Mouse (Mus musculus): ENCODE data around the gene Rbm38.

Rbm38 gene

DNA sequence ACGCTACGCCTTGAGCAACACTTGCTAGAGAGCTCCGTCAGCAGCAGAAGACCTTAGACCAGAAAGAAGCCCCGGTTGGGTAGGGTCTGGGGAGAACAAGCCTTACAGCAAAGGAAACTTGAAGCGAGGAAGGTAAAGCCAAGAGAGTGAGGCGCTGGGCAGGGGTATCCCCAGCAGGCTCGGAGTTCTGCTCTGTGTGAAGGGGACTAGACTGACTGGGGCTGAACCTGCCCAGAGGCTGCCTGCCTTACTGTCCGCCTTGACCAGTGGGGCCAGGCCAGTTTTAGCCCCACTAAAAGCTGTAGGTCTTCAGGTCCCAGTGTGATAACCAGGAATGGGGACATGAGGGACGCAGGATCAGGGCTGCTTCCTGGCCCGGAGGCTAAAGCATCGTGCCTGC, at the start of gene Rbm38:
Rbm38 (plus strand) TSS at position 69 of the 400 bp plus-strand sequence.
- DNase-seq (ENCODE audit: low spot score) = no peak

DNA sequence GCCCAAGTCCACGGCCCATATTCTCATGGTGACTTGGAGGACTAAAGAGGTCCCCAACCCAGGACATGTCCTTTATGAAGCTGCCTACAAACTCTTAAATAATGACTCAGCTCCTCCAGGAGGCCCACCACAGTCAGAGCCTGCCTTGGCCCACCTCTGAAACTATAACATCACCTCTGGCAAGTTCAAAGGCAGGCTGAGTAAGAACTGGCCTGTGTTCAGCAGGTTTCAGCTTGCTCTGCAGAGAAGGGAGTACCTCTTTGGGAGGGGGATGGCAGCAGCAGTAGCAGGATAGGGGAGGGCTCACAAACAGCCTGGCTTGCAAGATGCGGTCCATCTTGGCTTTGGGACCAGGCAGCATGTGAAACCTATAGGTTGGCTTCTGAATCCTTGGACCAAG, 48.4 kb upstream of the Rbm38 start:
- no peak for DNase-seq (ENCODE audit: low spot score)

- no peak for DNase-seq (ENCODE audit: low spot score)
Observed at GRCm38 (mm10) chr2:172973806-172974565, 46.3 kb upstream of the Rbm38 start.

GRCm38 (mm10) chr2:172974701-172975100, 45.6 kb upstream of the Rbm38 start:
- DNase-seq (ENCODE audit: low spot score) = no peak

DNA sequence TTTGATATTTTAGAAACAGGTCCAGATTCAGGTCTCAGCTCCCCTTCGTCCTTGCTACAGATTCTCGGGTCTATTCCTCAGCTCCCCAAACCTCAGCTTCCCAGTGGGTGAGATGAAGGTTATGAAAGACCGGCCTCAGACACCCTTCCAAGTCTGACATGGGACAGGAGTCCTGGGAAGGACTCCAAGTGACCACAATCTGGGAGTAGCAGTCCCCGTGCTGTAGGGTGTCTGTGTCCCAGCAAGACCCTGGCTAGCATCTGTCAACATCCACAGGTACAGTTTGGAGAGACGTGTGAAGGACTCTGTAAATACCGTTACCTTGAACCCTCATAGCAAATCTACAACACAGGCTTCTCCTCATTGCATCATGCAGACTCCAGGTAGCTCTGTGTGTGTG, 45.1 kb upstream of the Rbm38 start:
- DNase-seq (ENCODE audit: low spot score) = no peak

DNA sequence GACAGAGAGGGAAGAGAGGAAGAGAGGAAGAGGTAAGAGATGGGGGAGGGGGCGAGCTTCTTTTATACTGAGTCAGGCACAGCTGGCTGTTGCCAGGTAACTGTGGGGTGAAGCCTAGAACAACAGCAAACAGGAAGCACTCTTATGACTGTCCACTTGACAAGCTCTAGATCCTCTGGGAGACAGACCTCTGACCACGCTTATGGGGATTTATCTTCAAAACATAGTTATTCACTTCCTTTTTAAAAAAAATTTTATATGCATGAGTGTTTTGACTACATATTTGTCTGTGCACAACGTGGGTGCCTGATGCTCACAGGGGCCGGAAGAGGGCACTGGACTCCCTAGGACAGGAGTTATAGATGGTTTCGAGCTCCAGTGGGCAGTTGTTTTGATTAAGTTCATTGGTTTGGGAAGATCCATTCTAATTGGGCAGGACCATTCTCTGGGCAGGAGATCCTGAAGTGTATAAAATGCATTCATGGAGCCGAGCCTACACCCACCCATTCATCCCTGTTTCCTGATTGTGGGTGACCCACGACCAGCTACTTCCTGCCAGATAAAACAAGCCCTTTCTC, 43.5 kb upstream of the Rbm38 start:
- no peak for DNase-seq (ENCODE audit: low spot score)

- no peak for DNase-seq (ENCODE audit: low spot score)
Observed at GRCm38 (mm10) chr2:172977409-172978130, 42.7 kb upstream of the Rbm38 start, which contains the start of gene Spo11. TSS of gene Spo11 (plus strand) at chr2:172977700.

DNA sequence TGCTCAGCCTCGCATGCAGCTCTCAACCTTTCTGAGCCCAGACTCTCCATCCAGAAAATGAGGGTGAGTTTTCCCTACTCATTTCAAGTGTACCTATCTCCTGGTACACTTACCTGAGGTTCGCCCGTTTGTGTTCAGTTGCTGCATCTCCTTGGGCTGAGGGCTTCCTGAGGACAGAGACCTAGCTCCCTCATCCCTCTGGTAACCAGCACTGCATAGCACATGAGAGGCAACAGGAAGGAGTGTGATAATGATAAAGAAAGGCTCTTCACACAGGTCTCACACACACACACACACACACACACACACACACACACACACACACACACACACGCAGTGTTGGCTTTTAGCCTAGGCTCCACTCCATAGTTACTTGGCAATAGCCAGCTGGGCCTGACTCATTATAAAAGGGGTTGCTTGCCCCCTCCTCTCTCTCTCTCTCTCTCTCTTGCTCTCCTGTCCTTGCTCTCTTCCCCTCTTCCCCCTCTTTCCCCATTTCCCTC, 42.1 kb upstream of the Rbm38 start:
- no peak for DNase-seq (ENCODE audit: low spot score)

DNA sequence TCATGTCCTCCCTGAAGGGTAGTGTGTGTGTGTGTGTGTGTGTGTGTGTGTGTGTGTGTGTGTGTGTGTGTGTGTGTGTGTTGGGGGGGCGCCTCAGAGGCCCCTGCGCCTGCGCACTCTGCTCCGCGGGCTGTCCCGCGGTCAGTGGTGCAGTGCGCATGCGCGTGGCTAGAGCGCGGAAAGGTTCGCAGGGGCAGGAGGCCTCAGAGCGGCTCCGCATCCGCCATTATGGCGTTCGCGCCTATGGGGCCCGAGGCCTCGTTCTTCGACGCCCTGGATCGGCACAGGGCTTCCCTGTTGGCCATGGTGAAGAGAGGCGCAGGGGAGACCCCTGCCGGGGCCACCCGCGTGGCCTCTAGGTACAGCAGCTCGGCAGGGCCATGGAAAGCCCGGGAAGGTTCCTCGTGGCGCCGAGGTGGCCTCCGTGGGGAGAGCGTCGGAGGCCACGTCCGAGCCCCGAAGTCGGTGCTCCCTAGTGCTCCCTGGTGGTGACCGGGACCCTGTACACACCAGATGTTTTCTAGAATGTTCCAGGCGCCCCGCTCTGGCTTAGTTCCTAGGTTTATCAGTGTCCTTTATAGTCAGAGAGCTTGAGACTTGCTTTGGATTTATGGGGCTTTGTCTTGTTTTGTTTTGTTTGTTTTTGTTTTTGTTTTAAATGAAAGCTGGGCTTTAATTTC, 40.5 kb upstream of the Rbm38 start:
- DNase-seq (ENCODE audit: low spot score) = no peak

GRCm38 (mm10) chr2:172982776-172983561, 37.3 kb upstream of the Rbm38 start:
- no peak for DNase-seq (ENCODE audit: low spot score)

- DNase-seq (ENCODE audit: low spot score) = no peak
Observed at GRCm38 (mm10) chr2:172990161-172990560, 30.1 kb upstream of the Rbm38 start.

DNA sequence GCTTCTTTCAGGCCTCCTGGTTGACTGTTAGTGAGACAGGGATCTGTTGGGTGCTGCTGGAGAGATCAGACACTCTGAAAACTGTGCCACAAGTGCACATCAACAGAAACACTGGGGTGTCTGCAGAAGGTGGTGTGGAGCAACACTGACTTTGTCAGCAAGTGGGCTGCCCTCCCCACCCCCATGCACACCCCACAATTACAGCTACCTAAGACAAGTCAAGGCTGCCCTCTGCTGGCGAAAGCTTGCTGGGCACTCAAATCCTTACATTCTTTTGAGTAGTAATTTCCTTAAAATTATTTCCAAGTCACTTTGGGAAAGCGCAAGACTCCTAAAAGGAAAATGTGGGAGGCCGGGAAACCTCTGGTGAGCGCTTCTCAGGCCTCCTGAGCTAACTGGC, 24.1 kb upstream of the Rbm38 start:
- DNase-seq (ENCODE audit: low spot score) = no peak

- DNase-seq (ENCODE audit: low spot score) = no peak
Observed at GRCm38 (mm10) chr2:172997748-172998147, 22.6 kb upstream of the Rbm38 start.

- no peak for DNase-seq (ENCODE audit: low spot score)
Observed at GRCm38 (mm10) chr2:172998478-172998877, 21.8 kb upstream of the Rbm38 start.

GRCm38 (mm10) chr2:172999630-173000284, 20.5 kb upstream of the Rbm38 start, which contains the start of gene Rae1:
TSS of gene Rae1 (plus strand) at chr2:173000117.
- DNase-seq (ENCODE audit: low spot score) = peak; percentile 99

DNA sequence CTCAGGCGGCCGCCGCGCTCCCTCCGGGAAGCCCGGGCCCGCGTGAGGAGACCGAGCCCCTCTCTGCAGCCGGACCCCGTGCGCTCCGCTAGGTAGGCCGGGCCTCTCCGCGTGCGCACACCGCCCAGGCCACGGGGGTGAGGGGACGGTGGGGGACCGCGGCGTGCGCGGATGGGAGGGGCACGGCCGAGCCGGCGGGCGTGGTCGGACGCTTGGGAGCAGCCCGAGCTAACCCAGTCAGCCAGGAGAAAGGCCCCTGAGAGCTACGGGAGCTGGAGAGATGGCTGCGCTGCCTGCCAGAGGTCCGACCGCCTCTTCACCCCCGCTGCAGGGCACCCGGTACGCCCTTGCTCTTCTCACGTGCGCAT, 20.0 kb upstream of the Rbm38 start:
- peak; percentile 61 for DNase-seq (ENCODE audit: low spot score)

DNA sequence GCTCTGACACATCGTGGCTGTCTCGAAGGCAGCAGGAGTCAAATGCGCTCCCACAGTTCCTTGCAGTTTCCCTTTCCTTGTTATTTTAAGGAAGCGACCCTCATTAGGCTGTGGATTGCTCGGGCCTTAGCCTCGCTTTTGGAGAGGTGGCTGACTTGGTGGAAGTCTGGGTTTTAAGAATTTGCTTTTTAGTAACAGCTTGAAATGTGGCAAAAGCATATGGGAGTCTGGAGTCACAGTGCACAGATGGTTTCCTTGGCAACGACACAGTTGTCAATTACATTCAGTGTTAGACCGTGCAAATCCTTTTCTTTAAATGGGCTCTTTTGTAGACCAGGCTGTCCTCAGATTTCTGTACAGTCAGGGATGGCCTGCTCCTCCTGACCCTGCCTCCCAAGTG, 19.4 kb upstream of the Rbm38 start:
- DNase-seq (ENCODE audit: low spot score) = no peak

DNA sequence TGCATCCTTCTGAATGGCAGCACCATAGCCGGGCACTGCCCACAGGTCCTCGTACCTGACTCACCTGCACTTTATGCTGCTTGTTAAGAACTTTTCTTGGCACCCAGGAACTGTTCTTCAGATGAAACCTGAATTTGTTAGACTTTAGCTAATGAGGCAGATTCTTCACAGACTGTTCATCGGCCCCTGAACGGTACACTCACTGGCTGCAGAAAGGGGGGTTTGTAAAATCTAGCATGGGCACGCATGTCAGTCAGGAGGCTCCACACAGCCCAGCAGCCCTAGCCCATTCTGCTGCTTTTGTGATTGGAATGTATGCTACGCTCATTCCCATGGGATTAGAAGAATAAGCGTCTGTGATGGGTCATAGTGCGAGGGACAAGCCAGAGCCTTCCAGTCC, 16.6 kb upstream of the Rbm38 start:
- DNase-seq (ENCODE audit: low spot score) = no peak

GRCm38 (mm10) chr2:173010220-173010717, 10.0 kb upstream of the Rbm38 start:
- no peak for DNase-seq (ENCODE audit: low spot score)

GRCm38 (mm10) chr2:173011440-173011839, 8.9 kb upstream of the Rbm38 start:
- DNase-seq (ENCODE audit: low spot score) = no peak

Measured in c-Kit-positive CD71-positive TER-119-positive erythroid progenitor cells, embryonic 14.5 days (primary cell).